Mouse (Mus musculus) MEL (cell line): ENCODE measurements around the gene Zscan21. TPM values are rescaled to one million over a fixed set of nuclear protein-coding genes. Genes with fewer than 3 reads are reported as not detected.

ENCODE experiments used
- DNase-seq: peaks from one replicate; pipeline ENCODE4 v3.0.0; 2011; ENCODE audit warnings: low read depth, low spot score
- H3K27ac ChIP-seq: 2 replicates; pipeline ENCODE4 v1.5.1; 2012; ENCODE audit warnings: low read depth, mild to moderate bottlenecking, control low read depth, low read length, moderate library complexity; ENCODE audit not compliant: control insufficient read depth
- H3K27me3 ChIP-seq, 2 experiments: fragments of 150-350 bp in 1 of 2; sonication (generic) in 1 of 2; 2 replicates each; pipeline ENCODE4 v1.6.1; 2012; ENCODE audit warnings: low read length in 2 of 2, mild to moderate bottlenecking in 2 of 2, improper control_type of control experiment in 1 of 2, moderate library complexity in 1 of 2; ENCODE audit not compliant: insufficient read depth in 2 of 2, control insufficient read depth in 1 of 2
- H3K36me3 ChIP-seq, 2 experiments: 2 replicates each; pipeline ENCODE4 v1.6.1; 2012 to 2014; ENCODE audit warnings: low read length in 2 of 2, improper control_type of control experiment in 1 of 2, inconsistent platforms in 1 of 2, mild to moderate bottlenecking in 1 of 2; ENCODE audit not compliant: insufficient read depth in 2 of 2, control insufficient read depth in 1 of 2
- H3K4me1 ChIP-seq, 2 experiments: fragments of 150-350 bp in 1 of 2; sonication (generic) in 1 of 2; 2 replicates each; pipeline ENCODE4 v1.6.1; 2012; ENCODE audit warnings: low read length in 2 of 2, improper control_type of control experiment in 1 of 2, mild to moderate bottlenecking in 1 of 2; ENCODE audit not compliant: insufficient read depth in 2 of 2, control insufficient read depth in 1 of 2
- H3K4me3 ChIP-seq, 2 experiments: fragments of 150-350 bp in 1 of 2; sonication (generic) in 1 of 2; 2 replicates each; pipeline ENCODE4 v1.5.1; 2012; ENCODE audit warnings: low read depth in 2 of 2, low read length in 2 of 2, mild to moderate bottlenecking in 2 of 2, moderate library complexity in 2 of 2, control low read depth in 1 of 2, improper control_type of control experiment in 1 of 2; ENCODE audit not compliant: control insufficient read depth in 1 of 2, insufficient read depth in 1 of 2
- H3K79me2 ChIP-seq: 2 replicates; pipeline ENCODE4 v1.6.1; 2012; ENCODE audit warnings: mild to moderate bottlenecking, low read length, moderate library complexity; ENCODE audit not compliant: control insufficient read depth, poor library complexity, insufficient read depth
- H3K9ac ChIP-seq: 2 replicates; pipeline ENCODE4 v1.6.1; 2012; ENCODE audit warnings: low read depth, mild to moderate bottlenecking, control low read depth, low read length, moderate library complexity; ENCODE audit not compliant: control insufficient read depth, poor library complexity, severe bottlenecking
- H3K9me3 ChIP-seq: fragments of 150-350 bp; sonication (generic); replicated peaks from 2 replicates; pipeline ENCODE4 v1.6.1; 2012; ENCODE audit warnings: mild to moderate bottlenecking, low read length, improper control_type of control experiment, moderate library complexity; ENCODE audit not compliant: insufficient read depth
- BHLHE40 ChIP-seq: IDR thresholded peaks from 2 replicates; pipeline ENCODE4 v1.6.1; 2012; ENCODE audit warnings: low read depth, mild to moderate bottlenecking, inconsistent platforms, low read length, improper control_type of control experiment, borderline replicate concordance
- CHD1 ChIP-seq: IDR thresholded peaks from 2 replicates; pipeline ENCODE4 v1.6.1; 2012; ENCODE audit warnings: low read depth, mild to moderate bottlenecking, inconsistent platforms, low read length, improper control_type of control experiment
- CHD2 ChIP-seq: IDR thresholded peaks from 2 replicates; pipeline ENCODE4 v1.6.1; 2011; ENCODE audit warnings: low read length, improper control_type of control experiment
- CTCF ChIP-seq, 3 experiments: IDR thresholded peaks in 2 of 3; conservative IDR thresholded peaks in 1 of 3; 2 replicates each; pipeline ENCODE4 v1.5.1; 2011 to 2012; ENCODE audit warnings: low read length in 3 of 3, low read depth in 2 of 3, mild to moderate bottlenecking in 2 of 3, improper control_type of control experiment in 1 of 3, inconsistent platforms in 1 of 3, mixed read lengths in 1 of 3, moderate library complexity in 1 of 3; ENCODE audit not compliant: control insufficient read depth in 1 of 3, insufficient read depth in 1 of 3, poor library complexity in 1 of 3, severe bottlenecking in 1 of 3
- ELF1 ChIP-seq: IDR thresholded peaks from 2 replicates; pipeline ENCODE4 v1.6.1; 2014; ENCODE audit warnings: low read depth, mild to moderate bottlenecking, inconsistent platforms, low read length, improper control_type of control experiment, moderate library complexity
- EP300 ChIP-seq, 2 experiments: IDR thresholded peaks; 2 replicates each; pipeline ENCODE4 v1.6.1; 2011; ENCODE audit warnings: improper control_type of control experiment in 2 of 2, low read length in 2 of 2, low read depth in 1 of 2, mild to moderate bottlenecking in 1 of 2
- GABPA ChIP-seq: IDR thresholded peaks from 2 replicates; pipeline ENCODE4 v1.6.1; 2012; ENCODE audit warnings: low read depth, mild to moderate bottlenecking, inconsistent platforms, low read length, improper control_type of control experiment, moderate library complexity
- HCFC1 ChIP-seq: IDR thresholded peaks from 2 replicates; pipeline ENCODE4 v1.6.1; 2012; ENCODE audit warnings: low read depth, mild to moderate bottlenecking, inconsistent platforms, low read length, improper control_type of control experiment, moderate library complexity
- JUND ChIP-seq: IDR thresholded peaks from 2 replicates; pipeline ENCODE4 v1.6.1; 2011; ENCODE audit warnings: low read depth, mild to moderate bottlenecking, improper control_type of control experiment, low read length
- MAFK ChIP-seq: IDR thresholded peaks from 2 replicates; pipeline ENCODE4 v1.6.1; 2011; ENCODE audit warnings: low read depth, mild to moderate bottlenecking, low read length, improper control_type of control experiment, borderline replicate concordance
- MAX ChIP-seq: IDR thresholded peaks from 2 replicates; pipeline ENCODE4 v1.6.1; 2011; ENCODE audit warnings: low read length, improper control_type of control experiment
- MXI1 ChIP-seq: IDR thresholded peaks from 2 replicates; pipeline ENCODE4 v1.6.1; 2011; ENCODE audit warnings: mild to moderate bottlenecking, low read depth, low read length, improper control_type of control experiment
- MYB ChIP-seq: IDR thresholded peaks from 2 replicates; pipeline ENCODE4 v1.6.1; 2011; ENCODE audit warnings: mild to moderate bottlenecking, low read depth, low read length, improper control_type of control experiment
- MYC ChIP-seq: IDR thresholded peaks from 2 replicates; pipeline ENCODE4 v1.6.1; 2011; ENCODE audit warnings: low read depth, mild to moderate bottlenecking, low read length, improper control_type of control experiment, moderate library complexity
- NRF1 ChIP-seq: IDR thresholded peaks from 2 replicates; pipeline ENCODE4 v1.6.1; 2014; ENCODE audit warnings: low read depth, mild to moderate bottlenecking, inconsistent platforms, low read length, improper control_type of control experiment, moderate library complexity; ENCODE audit not compliant: poor library complexity, insufficient read depth, severe bottlenecking
- POLR2AphosphoS2 ChIP-seq: IDR thresholded peaks from 2 replicates; pipeline ENCODE4 v1.6.1; 2011; ENCODE audit warnings: low read length, improper control_type of control experiment
- RAD21 ChIP-seq: IDR thresholded peaks from 2 replicates; pipeline ENCODE4 v1.6.1; 2011; ENCODE audit warnings: mild to moderate bottlenecking, low read depth, low read length, improper control_type of control experiment
- RCOR1 ChIP-seq: IDR thresholded peaks from 2 replicates; pipeline ENCODE4 v1.6.1; 2012; ENCODE audit warnings: low read depth, mild to moderate bottlenecking, inconsistent platforms, low read length, improper control_type of control experiment
- SIN3A ChIP-seq: IDR thresholded peaks from 2 replicates; pipeline ENCODE4 v1.6.1; 2012; ENCODE audit warnings: low read length, improper control_type of control experiment, inconsistent platforms
- SMC3 ChIP-seq: IDR thresholded peaks from 2 replicates; pipeline ENCODE4 v1.6.1; 2011; ENCODE audit warnings: low read depth, low read length, improper control_type of control experiment
- TAL1 ChIP-seq: IDR thresholded peaks from 2 replicates; pipeline ENCODE4 v1.6.1; 2012; ENCODE audit warnings: mild to moderate bottlenecking, inconsistent platforms, low read length, moderate library complexity, mixed read lengths
- TBP ChIP-seq: IDR thresholded peaks from 2 replicates; pipeline ENCODE4 v1.8.0; 2011; ENCODE audit warnings: low read depth, low read length, improper control_type of control experiment
- UBTF ChIP-seq: IDR thresholded peaks from 2 replicates; pipeline ENCODE4 v1.6.1; 2012; ENCODE audit warnings: low read depth, mild to moderate bottlenecking, inconsistent platforms, low read length, improper control_type of control experiment, moderate library complexity, borderline replicate concordance; ENCODE audit not compliant: insufficient read depth
- USF2 ChIP-seq, 2 experiments: IDR thresholded peaks; 2 replicates each; pipeline ENCODE4 v1.6.1; 2011 to 2012; ENCODE audit warnings: improper control_type of control experiment in 2 of 2, low read length in 2 of 2, borderline replicate concordance in 1 of 2, inconsistent platforms in 1 of 2, low read depth in 1 of 2, mild to moderate bottlenecking in 1 of 2; ENCODE audit not compliant: insufficient read depth in 1 of 2
- ZC3H11A ChIP-seq: IDR thresholded peaks from 2 replicates; pipeline ENCODE4 v1.6.1; 2012; ENCODE audit warnings: low read depth, mild to moderate bottlenecking, inconsistent platforms, low read length, improper control_type of control experiment
- ZKSCAN1 ChIP-seq: IDR thresholded peaks from 2 replicates; pipeline ENCODE4 v1.6.1; 2012; ENCODE audit warnings: low read depth, mild to moderate bottlenecking, inconsistent platforms, low read length, improper control_type of control experiment, moderate library complexity
- ZMIZ1 ChIP-seq: IDR thresholded peaks from 2 replicates; pipeline ENCODE4 v1.6.1; 2012; ENCODE audit warnings: low read depth, mild to moderate bottlenecking, inconsistent platforms, low read length, improper control_type of control experiment, moderate library complexity
- polyA plus RNA-seq, 2 experiments: library from polyadenylated mRNA; stranded (reverse) in 1 of 2; unstranded in 1 of 2; fragments of >175 nt in 1 of 2; fragments of >200 nt in 1 of 2; gene quantifications; 2 replicates each; pipeline versions ENCODE4 v1.2.1 to v1.2.4; 2012; ENCODE audit warnings: low replicate concordance in 2 of 2, low read depth in 1 of 2; ENCODE audit not compliant: insufficient read length in 2 of 2, insufficient read depth in 1 of 2, missing spikeins in 1 of 2
- total RNA-seq: library from RNA; depleted of rRNA; stranded (reverse); fragments of 300-350 nt; gene quantifications from 2 replicates; pipeline ENCODE4 v1.2.3, GENCODE M21; 2012

The Zscan21 gene
- total and polyA plus RNA-seq, 3 experiments, result 9.0 to 10.5 TPM; not detected in 1

- no peak overlapping the region for H3K9ac ChIP-seq
- H3K79me2 ChIP-seq, result no peaks in the 10 kb centered on the region
- H3K4me3 ChIP-seq, result no peak overlapping the region
- no peak for TF ChIP-seq UBTF
- TF ChIP-seq RCOR1, result no peak
- TF ChIP-seq POLR2AphosphoS2, result no peak
- TF ChIP-seq NRF1, result no peak
- no peak for TF ChIP-seq TAL1
- TF ChIP-seq MYC, result peak; percentile 91
- TF ChIP-seq MXI1, result peak; percentile 67
- TF ChIP-seq CHD1, result no peak
- no peak for TF ChIP-seq USF2 (IDR thresholded peaks at IDR 0.05; ENCODE audit: borderline replicate concordance in 1 of 2, insufficient read depth in 1 of 2, low read depth in 1 of 2, low read length in 2 of 2)
- TF ChIP-seq SMC3, result peak; percentile 72
- TF ChIP-seq ZMIZ1, result no peak
- TF ChIP-seq TBP, result no peak
- TF ChIP-seq JUND, result no peak
- peak; percentile 63 for TF ChIP-seq ZC3H11A
- no peak for TF ChIP-seq MAFK
- TF ChIP-seq CTCF (IDR thresholded peaks at IDR 0.05 in 2 of 3, conservative IDR thresholded peaks at IDR 0.05 in 1 of 3; ENCODE audit: control insufficient read depth in 1 of 3, insufficient read depth in 1 of 3, low read depth in 2 of 3, low read length in 3 of 3, poor library complexity in 1 of 3, severe bottlenecking in 1 of 3), result peak; percentile 33 to 78 (median 76); a peak in 5 of 6 replicates
- TF ChIP-seq SIN3A, result peak; percentile 66; the same call in 1 of the 2 replicates
- TF ChIP-seq MAX, result peak; percentile 78
- TF ChIP-seq EP300 (IDR thresholded peaks at IDR 0.05; ENCODE audit: low read depth in 1 of 2, low read length in 2 of 2), result no peak
- no peak for TF ChIP-seq MYB
- TF ChIP-seq CHD2, result no peak
- TF ChIP-seq ELF1, result no peak
- TF ChIP-seq GABPA, result no peak
- 0 out of 2 replicates have a peak, but pooled peaks have one; percentile 13 for TF ChIP-seq HCFC1
- TF ChIP-seq ZKSCAN1, result no peak
- TF ChIP-seq RAD21, result peak; percentile 65
- TF ChIP-seq BHLHE40, result no peak
- no peak overlapping the region for H3K27ac ChIP-seq
- peaks cover 5 to 8% of the 10 kb centered on the region in 2 experiments for H3K4me1 ChIP-seq
- H3K27me3 ChIP-seq, result no peaks in the 10 kb centered on the region
- no peaks in the 10 kb centered on the region for H3K9me3 ChIP-seq
- peaks cover 0 to 18% of the 10 kb centered on the region in 2 experiments; a peak in 2 of 4 replicates for H3K36me3 ChIP-seq
- peak; percentile 88 for DNase-seq
Measured at GRCm38 (mm10) chr5:138137935-138138549, 21.3 kb downstream of the Zscan21 start.
